Mouse (Mus musculus) midbrain, postnatal 0 days (tissue): ENCODE measurements around the gene Cabin1. TPM values are rescaled to one million over a fixed set of nuclear protein-coding genes. Genes with fewer than 3 reads are reported as not detected.

ENCODE experiments used
- ATAC-seq: fragments of 200-750 bp; cut with Nextera tagmentation; 2 replicates; pipeline ENCODE4 v1.8.0; 2017; ENCODE audit warnings: moderate number of reproducible peaks, mild to moderate bottlenecking, moderate TSS enrichment, moderate library complexity; ENCODE audit not compliant: low FRiP score
- DNase-seq: peaks from one replicate; pipeline ENCODE4 v3.0.0-alpha.2; 2015; ENCODE audit warnings: low spot score
- H3K27ac ChIP-seq: fragments of 300-500 bp; sonication (generic); 2 replicates; pipeline ENCODE4 v1.5.1; 2014; ENCODE audit warnings: low read depth, mild to moderate bottlenecking, low read length, mixed read lengths
- H3K27me3 ChIP-seq: fragments of 300-500 bp; sonication (generic); 2 replicates; pipeline ENCODE4 v1.6.1; 2014; ENCODE audit warnings: low read length, control low read depth, mixed read lengths; ENCODE audit not compliant: insufficient read depth
- H3K36me3 ChIP-seq: fragments of 300-500 bp; sonication (generic); 2 replicates; pipeline ENCODE4 v1.6.1; 2014; ENCODE audit warnings: low read length, control low read depth, mixed read lengths; ENCODE audit not compliant: insufficient read depth
- H3K4me1 ChIP-seq: fragments of 300-500 bp; sonication (generic); 2 replicates; pipeline ENCODE4 v1.6.1; 2014; ENCODE audit warnings: mild to moderate bottlenecking, control low read depth, antibody characterized with exemption, low read length, mixed read lengths; ENCODE audit not compliant: insufficient read depth
- H3K4me2 ChIP-seq: fragments of 300-500 bp; sonication (generic); 2 replicates; pipeline ENCODE4 v1.6.1; 2014; ENCODE audit warnings: low read depth, mild to moderate bottlenecking, low read length, mixed read lengths; ENCODE audit not compliant: poor library complexity, severe bottlenecking
- H3K4me3 ChIP-seq: fragments of 300-500 bp; sonication (generic); 2 replicates; pipeline ENCODE4 v1.5.1; 2014; ENCODE audit warnings: low read depth, mild to moderate bottlenecking, low read length, moderate library complexity
- H3K9ac ChIP-seq: fragments of 300-500 bp; sonication (generic); replicated peaks from 2 replicates; pipeline ENCODE4 v1.6.1; 2014; ENCODE audit warnings: mild to moderate bottlenecking, low read length, moderate library complexity, mixed read lengths; ENCODE audit not compliant: poor library complexity, severe bottlenecking
- H3K9me3 ChIP-seq: fragments of 300-500 bp; sonication (generic); 2 replicates; pipeline ENCODE4 v1.6.1; 2016; ENCODE audit warnings: low read length, control low read depth
- CTCF ChIP-seq: IDR thresholded peaks from 2 replicates; pipeline ENCODE4 v1.5.1; 2016; ENCODE audit warnings: antibody characterized with exemption, mild to moderate bottlenecking
- WGBS: fragments of 180-500 bp; shearing (Covaris S2); extraction: QIAGEN DNeasy Blood & Tissue Kit; methylation state at CpG from one replicate; pipeline ENCODE4 v1.1.7; 2014; 5-methylcytosine and 5-hydroxymethylcytosine counted together
- polyA plus RNA-seq: library from polyadenylated mRNA; unstranded; fragments of >200 nt; fragmentation: Nextera tagmentation; extraction: Ambion mirVana; gene quantifications from 2 replicates; pipeline ENCODE4 v1.2.1, GENCODE M21; 2015
- total RNA-seq: library from RNA; depleted of rRNA; stranded (reverse); fragments of >200 nt; gene quantifications from 2 replicates; pipeline ENCODE4 v1.2.3, GENCODE M21; 2014

The Cabin1 gene
- total and polyA plus RNA-seq, 2 experiments from 2014 or later = 31.6 to 93.3 TPM

- no peak overlapping the region for H3K9ac ChIP-seq
- peak overlapping the region; percentile 79 for H3K27ac ChIP-seq
- WGBS = 36% methylated on average over 12 of the region's 12 CpGs
- H3K36me3 ChIP-seq = peaks cover 13% of the 10 kb centered on the region
- ATAC-seq = peak; percentile 84
- H3K9me3 ChIP-seq = no peaks in the 10 kb centered on the region
- peak; percentile 90 for DNase-seq
- H3K4me2 ChIP-seq = 0 out of 2 replicates have a peak overlapping the region, but pooled peaks have one; percentile 1
- no peak overlapping the region for H3K4me3 ChIP-seq
- no peak for TF ChIP-seq CTCF
- H3K27me3 ChIP-seq = no peaks in the 10 kb centered on the region
- peaks cover 19% of the 10 kb centered on the region for H3K4me1 ChIP-seq
Observed at GRCm38 (mm10) chr10:75684035-75685004, 79.8 kb downstream of the Cabin1 start.

- TF ChIP-seq CTCF = no peak
- DNase-seq (no peak), ATAC-seq (no peak)
- Histone ChIP-seq H3K9me3 (no peaks in the 10 kb centered on the region), H3K27ac (no peak overlapping the region), H3K4me3 (no peak overlapping the region), H3K36me3 (peaks cover 17% of the 10 kb centered on the region), H3K9ac (no peak overlapping the region), H3K4me2 (no peak overlapping the region), H3K4me1 (peaks cover 19% of the 10 kb centered on the region), H3K27me3 (no peaks in the 10 kb centered on the region)
- WGBS = 93% methylated on average over 10 of the region's 10 CpGs
Observed at GRCm38 (mm10) chr10:75680574-75681001, 83.6 kb downstream of the Cabin1 start.

GRCm38 (mm10) chr10:75679204-75679603, 84.9 kb downstream of the Cabin1 start:
- Histone ChIP-seq H3K9me3 (no peaks in the 10 kb centered on the region), H3K4me2 (no peak overlapping the region), H3K27ac (no peak overlapping the region), H3K9ac (no peak overlapping the region), H3K36me3 (peaks cover 21% of the 10 kb centered on the region), H3K4me1 (peaks cover 9% of the 10 kb centered on the region), H3K4me3 (no peak overlapping the region), H3K27me3 (no peaks in the 10 kb centered on the region)
- no peak for DNase-seq
- TF ChIP-seq CTCF = no peak
- ATAC-seq = no peak
- 76% methylated on average over 6 of the region's 6 CpGs for WGBS

GRCm38 (mm10) chr10:75677989-75678388, 86.2 kb downstream of the Cabin1 start:
- Histone ChIP-seq H3K4me2 (no peak overlapping the region), H3K9ac (no peak overlapping the region), H3K27me3 (no peaks in the 10 kb centered on the region), H3K27ac (no peak overlapping the region), H3K4me1 (no peaks in the 10 kb centered on the region), H3K9me3 (no peaks in the 10 kb centered on the region), H3K36me3 (peaks cover 18% of the 10 kb centered on the region), H3K4me3 (no peak overlapping the region)
- no peak for ATAC-seq
- no peak for TF ChIP-seq CTCF
- no peak for DNase-seq
- 81% methylated on average over 5 of the region's 5 CpGs for WGBS

GRCm38 (mm10) chr10:75677571-75677970, 86.6 kb downstream of the Cabin1 start:
- Histone ChIP-seq H3K4me1 (no peaks in the 10 kb centered on the region), H3K27me3 (no peaks in the 10 kb centered on the region), H3K27ac (no peak overlapping the region), H3K9ac (no peak overlapping the region), H3K9me3 (no peaks in the 10 kb centered on the region), H3K4me3 (no peak overlapping the region), H3K36me3 (peaks cover 15% of the 10 kb centered on the region), H3K4me2 (no peak overlapping the region)
- no peak for ATAC-seq
- WGBS = 80% methylated on average over 2 of the region's 2 CpGs
- no peak for DNase-seq
- TF ChIP-seq CTCF = no peak
